Mouse (Mus musculus) ovary, postnatal 14 days (tissue): ENCODE data around the gene Fhl2.
A peak's percentile ranks its signal among the peaks of the same experiment; 100 is the strongest.
"Not testable (repeated sequence)": the region's sequence is repeated elsewhere in the genome, so short reads cannot be mapped to it uniquely, and the experiment has no call there.

Experiments used
- DNase-seq: peaks from one replicate; pipeline ENCODE4 v3.0.0; 2022; ENCODE audit warnings: low spot score

Gene Fhl2

GRCm38 (mm10) chr1:43192471-43192870 lies 4.3 kb downstream of the Fhl2 start:
- DNase-seq: no peak

GRCm38 (mm10) chr1:43191078-43191477 lies 5.7 kb downstream of the Fhl2 start:
- DNase-seq: no peak

GRCm38 (mm10) chr1:43188893-43189292 lies 7.9 kb downstream of the Fhl2 start:
- DNase-seq: not testable (repeated sequence)

DNA sequence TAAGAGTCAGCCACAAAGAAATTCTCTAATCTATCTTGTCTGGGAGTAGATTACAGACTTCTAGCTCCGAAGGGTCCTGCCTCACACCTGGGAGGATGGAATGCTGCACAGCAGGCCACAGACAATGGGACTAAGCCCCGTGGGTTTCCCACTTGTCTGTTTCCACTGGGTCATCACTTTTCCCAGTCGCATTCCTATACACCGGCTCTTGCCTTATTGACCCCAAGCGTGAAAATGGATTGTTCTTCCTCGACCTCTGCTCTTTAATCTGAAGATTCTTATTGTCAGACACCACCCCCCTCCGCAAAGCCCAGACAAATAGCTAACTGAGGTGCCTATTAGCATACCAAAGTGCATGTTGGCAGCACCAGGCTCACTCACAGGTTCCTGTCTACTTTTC lies 10.4 kb downstream of the Fhl2 start:
- no peak for DNase-seq

- no peak for DNase-seq
Observed at GRCm38 (mm10) chr1:43180912-43181311, 15.9 kb downstream of the Fhl2 start.

DNA sequence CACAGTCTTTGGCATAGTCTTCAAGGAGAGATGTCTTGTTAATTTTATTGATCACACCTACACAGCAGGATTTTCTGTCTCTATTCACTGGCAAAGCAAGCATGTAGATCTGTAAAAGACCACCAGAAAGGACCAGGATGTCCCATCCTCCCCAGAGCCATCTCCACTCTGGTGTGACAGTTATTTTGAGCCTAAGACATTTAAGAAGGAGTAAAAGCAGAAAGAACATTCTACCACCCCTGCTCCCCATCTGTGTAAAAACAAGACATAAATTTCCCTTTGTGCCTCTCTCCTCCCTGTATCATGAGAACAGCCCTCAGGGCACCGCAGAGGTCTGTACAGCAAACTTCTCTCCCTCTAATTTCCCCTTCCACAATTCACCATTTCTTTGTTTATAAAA lies 18.0 kb downstream of the Fhl2 start:
- no peak for DNase-seq

DNA sequence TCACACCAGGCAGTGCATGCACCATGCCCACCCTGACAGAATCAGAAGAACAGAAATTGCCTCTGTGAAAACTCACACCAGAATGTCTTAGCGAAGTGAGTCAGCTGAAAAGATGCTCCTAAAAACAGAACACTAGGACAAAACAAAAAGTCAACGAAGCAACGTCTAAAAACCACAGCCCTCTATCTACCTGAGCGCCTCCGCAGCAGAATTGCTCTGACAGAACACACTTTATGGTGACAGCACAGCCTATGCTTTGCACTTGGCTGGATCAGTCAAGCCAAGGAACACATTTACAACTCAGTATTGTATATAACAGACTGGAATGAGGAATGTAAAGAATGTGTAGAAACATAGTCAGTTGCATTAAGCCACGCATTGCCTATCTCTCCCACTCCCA lies 18.4 kb downstream of the Fhl2 start:
- no peak for DNase-seq

DNA sequence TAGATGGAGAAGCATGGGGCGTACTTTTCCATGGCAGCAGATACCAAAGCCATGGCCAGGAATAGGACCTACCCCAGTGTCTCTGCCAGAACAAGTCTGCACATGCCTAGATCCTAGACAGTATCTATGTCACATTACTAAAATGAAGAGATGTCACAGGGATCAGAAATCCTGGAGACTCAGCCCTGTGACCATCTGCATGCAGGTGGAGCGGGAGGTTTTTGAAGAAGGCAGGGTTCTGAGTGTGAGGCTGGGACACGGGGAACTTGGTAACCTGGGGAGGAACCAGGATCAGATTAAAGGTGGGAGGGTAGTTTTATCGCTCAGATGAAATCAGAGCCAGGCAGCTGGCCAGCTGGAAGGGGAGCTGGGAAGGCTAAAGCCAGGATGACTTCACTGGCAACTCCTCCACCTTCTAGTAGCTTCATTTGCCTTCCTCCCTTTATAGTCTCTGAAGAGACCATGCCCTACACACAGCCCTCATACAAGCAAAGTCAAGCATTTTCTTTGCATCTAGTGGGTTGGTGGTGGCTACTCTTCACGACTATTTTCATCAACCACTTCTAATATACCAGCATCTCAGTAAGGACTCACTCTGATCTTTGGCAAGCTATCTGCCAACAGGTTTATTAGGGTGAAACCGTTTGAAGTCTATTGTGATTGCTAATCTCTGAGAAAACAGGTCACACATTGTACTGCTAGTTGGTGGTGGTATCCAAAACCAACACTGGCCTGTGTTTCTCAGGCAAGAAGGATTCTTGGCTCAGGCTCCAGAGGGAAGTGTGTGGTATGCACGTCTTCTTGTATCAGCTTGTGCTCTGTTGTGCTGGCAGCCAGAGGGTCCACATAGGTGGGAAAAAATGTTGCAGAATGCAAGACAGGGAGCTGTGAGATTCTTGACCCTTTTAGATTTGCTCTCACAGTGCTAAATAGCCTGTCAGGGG lies 23.2 kb downstream of the Fhl2 start:
- peak; percentile 33 for DNase-seq

DNA sequence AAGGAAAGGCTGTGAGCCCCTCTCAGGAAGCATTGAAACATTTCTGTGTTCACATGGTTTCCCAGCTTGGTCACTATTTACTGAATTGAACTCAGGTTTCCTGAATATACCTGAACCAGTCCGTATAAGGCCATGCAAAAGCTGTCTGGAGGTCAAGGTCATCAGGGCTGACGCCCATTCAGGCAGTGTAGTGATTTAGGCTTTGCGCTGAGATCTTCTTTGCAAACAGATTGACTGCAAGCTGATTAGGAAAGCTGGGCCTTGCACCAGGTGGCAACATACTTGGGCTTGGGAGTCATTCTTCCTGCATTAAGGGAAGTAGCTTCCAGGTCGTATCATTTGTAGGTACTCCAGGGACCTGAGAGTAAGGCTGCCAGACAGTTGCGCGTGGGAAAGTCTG lies 25.0 kb downstream of the Fhl2 start:
- no peak for DNase-seq

GRCm38 (mm10) chr1:43171093-43171492 lies 25.7 kb downstream of the Fhl2 start:
- DNase-seq: no peak

DNA sequence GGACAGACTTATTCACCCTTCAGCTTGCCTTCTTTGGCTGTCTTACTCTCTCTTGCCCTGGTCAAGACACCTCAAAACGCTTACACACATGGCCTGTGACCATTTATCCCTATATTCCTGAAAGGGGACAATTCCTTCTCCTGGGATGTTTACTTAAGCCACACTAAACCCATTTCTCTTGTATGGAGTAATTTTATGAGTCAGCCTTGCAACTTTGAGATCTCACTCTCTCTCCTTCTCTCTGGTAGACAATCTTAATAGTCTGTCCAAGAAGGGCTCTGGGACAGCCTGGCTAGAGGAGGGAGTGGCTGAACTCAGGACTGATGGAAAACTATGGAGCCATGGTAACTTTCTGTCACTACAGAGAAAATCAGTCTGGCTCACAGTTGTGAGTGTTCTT lies 27.1 kb downstream of the Fhl2 start:
- DNase-seq: no peak

DNA sequence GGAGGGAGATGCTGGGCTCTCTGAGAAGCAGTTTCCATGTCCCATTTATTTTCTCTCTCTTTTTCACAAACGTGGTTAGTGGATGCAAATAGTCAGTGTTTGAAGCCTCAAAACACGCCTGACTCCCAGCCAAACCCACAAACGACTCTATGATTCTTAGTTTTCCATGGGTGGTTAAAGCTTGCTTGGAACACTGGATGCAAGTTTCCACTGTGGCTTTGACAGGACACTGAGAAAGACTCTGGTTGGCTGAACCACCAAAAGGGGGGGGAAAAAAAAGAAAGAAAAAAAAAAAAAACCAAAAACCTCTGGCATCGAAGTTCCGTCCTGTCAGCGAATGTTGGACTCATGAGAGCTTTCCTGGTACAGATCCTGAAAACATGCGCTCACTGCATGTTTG lies 27.6 kb downstream of the Fhl2 start:
- DNase-seq: no peak

DNA sequence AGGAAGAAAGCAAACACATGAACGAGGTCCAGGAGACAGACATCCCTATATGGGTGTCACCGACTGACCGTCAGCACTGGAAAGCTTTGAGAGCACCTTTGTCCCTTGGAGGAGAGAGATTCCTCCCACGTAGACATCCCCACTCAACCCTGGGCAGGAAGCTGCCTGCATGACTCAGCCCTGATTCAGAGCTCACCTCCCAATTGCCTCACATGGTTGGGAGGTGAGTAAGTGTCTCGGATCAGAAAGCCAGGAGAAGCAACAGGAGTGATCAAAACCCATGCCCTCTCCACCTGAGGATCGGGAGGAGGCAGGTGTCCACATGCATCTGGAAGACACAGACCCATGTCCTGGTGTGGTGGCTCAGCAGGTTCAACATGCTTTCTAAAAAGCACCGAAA lies 28.2 kb downstream of the Fhl2 start:
- DNase-seq: no peak

DNA sequence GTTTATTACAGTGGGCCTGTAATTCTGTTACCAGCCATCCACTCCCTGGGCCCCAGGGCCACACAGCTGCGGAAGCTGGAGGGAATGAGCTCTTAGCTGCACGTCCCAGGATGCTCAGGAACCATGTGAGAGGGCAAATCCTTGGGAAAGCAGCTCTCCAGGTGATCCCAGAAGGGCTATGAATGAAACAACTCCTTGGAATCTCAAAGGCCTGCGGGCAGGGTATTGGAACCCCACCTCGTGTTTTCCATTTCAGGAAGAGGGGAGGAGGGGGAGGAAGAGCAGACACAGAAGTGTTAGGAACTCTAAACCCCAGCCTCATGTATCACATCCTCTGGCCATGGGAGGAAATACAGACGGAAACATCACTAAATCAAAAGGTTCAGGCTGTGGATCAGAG lies 28.8 kb downstream of the Fhl2 start:
- DNase-seq: no peak

DNA sequence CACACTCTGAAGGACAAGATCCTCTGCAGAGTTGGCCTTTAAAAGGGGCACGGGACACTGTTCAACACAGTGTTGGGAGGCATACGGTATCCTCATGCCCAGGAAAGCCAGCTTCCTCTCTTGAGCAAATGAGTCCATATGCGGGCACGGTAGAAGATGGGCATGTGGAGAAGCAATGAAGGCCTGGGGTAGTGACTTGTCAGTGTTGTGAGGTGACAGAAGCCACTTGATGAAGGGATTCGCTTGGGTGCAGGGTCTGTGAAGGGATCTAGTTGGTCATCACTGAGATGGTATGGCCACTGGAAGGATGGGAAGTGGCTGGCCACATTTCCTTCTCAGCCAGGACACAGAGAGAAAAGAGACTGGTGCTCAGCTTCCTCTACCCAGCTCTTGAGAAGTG lies 32.2 kb downstream of the Fhl2 start:
- DNase-seq: no peak

DNA sequence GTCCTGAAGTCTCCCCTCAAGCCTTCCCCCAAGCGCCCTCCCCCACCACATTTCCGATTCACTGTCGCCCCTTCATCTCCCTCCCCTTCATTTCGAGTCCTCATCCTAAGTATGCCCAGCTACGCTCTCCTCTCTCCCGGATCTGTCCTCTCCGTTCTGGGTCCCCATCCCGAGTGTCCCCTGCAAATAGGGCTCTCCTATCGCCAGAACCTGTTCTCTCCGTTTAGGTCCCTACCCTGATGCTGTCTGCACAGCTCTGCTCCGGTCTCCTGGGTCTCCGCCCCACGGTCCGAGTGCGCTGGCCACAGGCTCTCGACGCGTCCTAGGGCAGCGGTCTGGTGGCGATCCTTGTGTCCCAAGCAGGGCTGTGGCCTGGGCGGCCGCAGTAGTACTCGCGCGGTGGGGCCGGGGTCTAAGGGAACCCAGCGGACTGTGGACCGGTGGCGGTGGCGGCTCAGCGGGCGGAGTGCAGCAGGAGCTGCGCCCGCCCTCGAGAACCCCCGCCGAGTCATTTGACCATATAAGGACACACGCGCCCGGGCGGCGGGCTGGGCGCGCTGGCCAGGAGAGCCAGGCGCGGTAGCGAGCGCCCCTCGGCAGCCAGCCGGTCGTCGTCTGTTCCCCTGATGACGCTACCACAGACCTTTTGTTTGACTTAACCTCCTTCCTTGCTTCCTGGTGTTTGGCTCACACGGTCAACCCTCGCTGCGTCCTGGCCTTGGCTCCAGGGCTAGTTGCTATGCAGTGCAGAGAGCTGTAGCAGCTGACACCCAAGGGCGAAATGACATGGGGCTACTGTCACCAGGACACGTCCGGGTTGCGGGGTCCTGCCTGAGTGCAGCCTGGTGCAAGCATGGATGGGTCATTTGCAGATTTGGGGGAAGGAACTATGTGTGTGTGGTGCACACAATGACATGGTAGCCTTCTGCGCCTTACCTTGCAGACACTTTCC lies 33.0 kb downstream of the Fhl2 start:
- peak; percentile 44 for DNase-seq

- no peak for DNase-seq
Observed at GRCm38 (mm10) chr1:43163084-43163466, 33.7 kb downstream of the Fhl2 start.

DNA sequence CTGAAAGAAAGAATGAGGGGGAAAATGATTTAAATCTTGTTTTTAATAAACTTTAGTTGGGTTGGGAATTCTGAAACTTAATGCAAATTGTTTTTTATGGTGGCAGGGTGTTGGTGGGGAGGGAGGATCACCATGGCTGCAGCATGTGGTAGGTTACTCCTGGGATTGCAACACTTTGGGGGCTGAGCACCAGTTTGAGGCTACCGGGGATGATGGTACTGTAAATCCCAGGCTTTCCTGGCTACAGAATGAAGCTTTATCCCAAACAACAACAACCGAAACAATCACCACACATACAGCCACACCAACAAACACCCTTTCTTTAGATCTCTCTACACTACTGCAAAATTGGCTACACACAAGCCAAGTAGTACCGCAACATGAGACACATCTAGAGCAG lies 34.4 kb downstream of the Fhl2 start:
- DNase-seq: no peak

GRCm38 (mm10) chr1:43159429-43159828 lies 37.4 kb downstream of the Fhl2 start:
- no peak for DNase-seq

GRCm38 (mm10) chr1:43157907-43158306 lies 38.9 kb downstream of the Fhl2 start:
- DNase-seq: no peak

DNA sequence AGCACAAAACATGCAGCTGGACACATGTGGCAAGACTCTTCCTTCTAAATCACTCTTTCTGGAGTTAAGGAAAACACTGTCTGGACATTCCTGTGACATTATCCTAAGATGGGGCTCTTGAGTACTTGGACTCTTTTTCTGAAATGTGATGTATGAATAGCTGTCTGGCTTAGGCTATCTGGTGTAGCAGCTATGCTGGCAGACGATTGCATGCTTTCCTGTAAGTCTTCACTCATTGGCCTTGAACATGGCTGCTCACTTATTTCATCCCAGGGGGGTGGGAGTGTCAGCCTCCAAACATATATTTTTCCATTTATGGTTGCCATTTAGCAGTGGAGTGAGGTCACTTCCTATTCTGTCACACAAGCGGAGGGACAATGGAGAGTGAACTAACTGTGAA lies 42.3 kb downstream of the Fhl2 start:
- DNase-seq: no peak

GRCm38 (mm10) chr1:43153538-43153937 lies 43.2 kb downstream of the Fhl2 start:
- no peak for DNase-seq

- DNase-seq: no peak
Observed at GRCm38 (mm10) chr1:43152626-43153025, 44.2 kb downstream of the Fhl2 start.
